Mouse (Mus musculus) inflammation-experienced regulatory T-cells, adult 16 weeks (primary cell): Measurements from ENCODE around the gene Rnf141. TPM values are rescaled to one million over a fixed set of nuclear protein-coding genes. Genes with fewer than 3 reads are reported as not detected.

Source experiments
- polyA plus RNA-seq: library from polyadenylated mRNA; unstranded; fragments of 100-300 nt; shearing (Covaris generic); gene quantifications from one replicate; pipeline ENCODE4 v1.2.1, GENCODE M21; 2017

Gene Rnf141
- 18.2 TPM for polyA plus RNA-seq

DNA sequence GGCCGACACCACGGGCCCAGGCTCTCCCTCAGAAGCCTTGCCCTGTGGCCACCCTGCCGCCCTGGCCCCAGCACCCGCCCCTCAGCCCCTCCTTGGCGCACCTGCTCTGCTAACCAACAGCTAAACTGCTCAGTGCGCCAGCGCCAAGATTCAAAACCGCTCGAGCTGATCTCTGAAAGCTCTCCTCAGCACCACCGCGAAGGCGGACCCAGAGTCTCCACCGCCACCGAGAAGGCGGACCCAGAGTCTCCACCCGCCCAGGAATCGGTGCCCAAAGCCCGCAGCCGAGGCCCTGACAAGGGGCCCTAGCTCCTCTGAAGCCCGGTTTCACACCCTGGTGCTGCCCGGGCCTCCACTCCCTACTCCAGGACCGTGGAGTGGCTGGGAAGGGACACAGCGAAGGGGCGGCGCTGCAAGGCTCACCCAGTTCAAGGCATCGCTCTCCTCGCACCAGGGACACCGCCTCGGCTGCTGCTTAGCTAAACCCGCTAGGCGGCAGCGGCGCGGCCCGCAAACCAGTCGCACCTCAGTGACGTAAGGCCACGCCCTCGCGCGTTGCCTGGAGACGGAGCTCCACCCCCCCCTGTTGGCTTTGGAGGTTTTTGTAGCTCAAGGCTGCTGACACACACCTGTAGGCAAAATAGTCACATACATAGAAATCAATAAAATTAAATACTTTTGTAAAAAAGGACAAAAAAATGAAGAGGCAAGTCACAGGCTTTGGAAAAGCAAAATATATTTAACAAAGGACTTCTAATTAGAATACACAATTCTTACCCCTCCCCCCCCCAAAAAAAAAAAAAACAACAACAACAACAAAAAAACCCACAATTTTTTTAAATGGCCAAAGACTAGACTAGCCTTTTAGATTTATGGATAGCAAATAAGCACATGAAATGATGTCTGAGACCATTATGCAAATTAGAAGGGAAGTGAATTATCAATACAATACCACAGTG is at the start of gene Rnf141:
Gene Rnf141 (minus strand): TSS at position 542 of the 959 bp plus-strand sequence.

GRCm38 (mm10) chr7:110862751-110863289 is 18.6 kb upstream of the Rnf141 start, which contains the start of gene Lyve1:
Gene Lyve1, minus strand, starts transcription at chr7:110863239.

GRCm38 (mm10) chr7:110768001-110768400 is 76.3 kb downstream of the Rnf141 start, which contains the start of gene Ampd3:
Gene Ampd3, plus strand, starts transcription at chr7:110768206.

Other genes with a start within 250 kb of the Rnf141 start
- gene Sbf2, start 229.5 kb downstream of the Rnf141 start, polyA plus RNA-seq = 4.1 TPM
- not detected for gene Adm, start 216.8 kb downstream of the Rnf141 start, polyA plus RNA-seq
- gene Ampd3, start 76.3 kb downstream of the Rnf141 start, polyA plus RNA-seq = 4.7 TPM
- gene Lyve1, start 18.8 kb upstream of the Rnf141 start, polyA plus RNA-seq = not detected
- 0.60 TPM for gene Mrvi1, start 138.0 kb upstream of the Rnf141 start, polyA plus RNA-seq
- gene Ctr9, start 184.5 kb upstream of the Rnf141 start, polyA plus RNA-seq = 82.2 TPM
- 1,003 TPM for gene Eif4g2, start 238.6 kb upstream of the Rnf141 start, polyA plus RNA-seq